Mouse (Mus musculus) lung, adult 2 months (tissue): ENCODE measurements at regions not wholly inside any gene's neighbourhood (a gene's known extent, or its start where the extent isn't known, plus 50 kb on each side); places are given as distances from the start of the nearest gene placed in this dataset.

Experiments used
- CTCF ChIP-seq: fragments of 200-500 bp; IDR thresholded peaks from 2 replicates; pipeline ENCODE4 v1.5.1; 2011; ENCODE audit warnings: mild to moderate bottlenecking, low read length, control low read depth; ENCODE audit not compliant: insufficient read depth
- POLR2A ChIP-seq: fragments of 200-500 bp; IDR thresholded peaks from 2 replicates; pipeline ENCODE4 v1.6.1; 2011; ENCODE audit warnings: low read depth, mild to moderate bottlenecking, control low read depth, low read length, borderline replicate concordance; ENCODE audit errors: extremely low read depth

GRCm38 (mm10) chr3:140952111-140952800 is 259.9 kb downstream of the Pdha2 start:
- TF ChIP-seq CTCF = no peak
- TF ChIP-seq POLR2A = no peak
